Comparison of ENCODE assay signal across 8 mouse cellular contexts in genomic region chr3:100684234-100684975, GRCm38 (mm10). TPM values are rescaled to one million over a fixed set of nuclear protein-coding genes. Genes with fewer than 3 reads are reported as not detected.
DNase-seq lines count a peak whose midpoint lies in the region; ATAC-seq lines count a peak whose summit lies in the region.

No protein-coding gene starts in this region.

- H3K9me3 ChIP-seq in embryonic facial prominence, embryonic 11.5 days (replicated peaks; ENCODE audit: control insufficient read depth, low read length), result no peaks in the 10 kb centered on the region
- no peaks in the 10 kb centered on the region for H3K9me3 ChIP-seq in limb, embryonic 15.5 days

- under 1% methylated on average over 25 of the region's 25 CpGs for WGBS in embryonic facial prominence, embryonic 11.5 days
- under 1% methylated on average over 25 of the region's 25 CpGs for WGBS in limb, embryonic 15.5 days

- peak; percentile 25 to 37 for DNase-seq in layer of hippocampus, postnatal 14 days (ENCODE audit: low spot score in 2 of 2)
- DNase-seq in layer of hippocampus, postnatal 10 days (ENCODE audit: low spot score in 2 of 2), result no peak
- DNase-seq in R1 (ENCODE audit: low read depth, low spot score), result peak; percentile 38
- peak; percentile 40 for DNase-seq in embryonic facial prominence, embryonic 11.5 days (ENCODE audit: low spot score)
- DNase-seq in heart, postnatal 4 days, result peak; percentile 33
- DNase-seq in neural tube, embryonic 10.5 days (ENCODE audit: extremely low spot score, low spot score), result peak; percentile 43
- no peak for DNase-seq in ovary, postnatal 36 days (ENCODE audit: low spot score)

- no peaks in the 10 kb centered on the region for H3K27me3 ChIP-seq in embryonic facial prominence, embryonic 11.5 days (ENCODE audit: control insufficient read depth, insufficient read depth, low read length)
- no peaks in the 10 kb centered on the region for H3K27me3 ChIP-seq in limb, embryonic 15.5 days

- H3K27ac ChIP-seq in embryonic facial prominence, embryonic 11.5 days (replicated peaks; ENCODE audit: low read depth, low read length), result no peak overlapping the region; the same call in 1 of the 2 replicates
- no peak overlapping the region for H3K27ac ChIP-seq in limb, embryonic 15.5 days

- no peaks in the 10 kb centered on the region for H3K36me3 ChIP-seq in embryonic facial prominence, embryonic 11.5 days (replicated peaks; ENCODE audit: control insufficient read depth, insufficient read depth, low read depth, low read length)
- H3K36me3 ChIP-seq in limb, embryonic 15.5 days, result no peaks in the 10 kb centered on the region

- H3K4me3 ChIP-seq in embryonic facial prominence, embryonic 11.5 days (ENCODE audit: low read depth, low read length), result peak overlapping the region; percentile 83
- H3K4me3 ChIP-seq in limb, embryonic 15.5 days, result peak overlapping the region; percentile 86

- no peak for ATAC-seq in embryonic facial prominence, embryonic 11.5 days (replicated peaks; ENCODE audit: insufficient number of reproducible peaks, low FRiP score, low TSS enrichment, low read depth)
- ATAC-seq in limb, embryonic 15.5 days (ENCODE audit: insufficient number of reproducible peaks, low FRiP score, low TSS enrichment, low read depth), result no peak

- H3K9ac ChIP-seq in embryonic facial prominence, embryonic 11.5 days (replicated peaks; ENCODE audit: low read length), result peak overlapping the region; percentile 96
- H3K9ac ChIP-seq in limb, embryonic 15.5 days, result peak overlapping the region; percentile 29

- H3K4me1 ChIP-seq in embryonic facial prominence, embryonic 11.5 days (ENCODE audit: control insufficient read depth, insufficient read depth, low read length), result no peaks in the 10 kb centered on the region
- peaks cover 20% of the 10 kb centered on the region for H3K4me1 ChIP-seq in limb, embryonic 15.5 days

- peak overlapping the region; percentile 81 for H3K4me2 ChIP-seq in embryonic facial prominence, embryonic 11.5 days (ENCODE audit: low read depth, low read length)
- H3K4me2 ChIP-seq in limb, embryonic 15.5 days, result peak overlapping the region; percentile 77

RNA-seq across cellular contexts. Expression of gene Man1a2, which starts 0.9 kb away (rescaled TPM):
- 100 to 1,000 TPM; 124 to 128 TPM for total RNA-seq in layer of hippocampus, postnatal 14 days (2021)
- 100 to 1,000 TPM; 113 to 146 TPM for total RNA-seq in layer of hippocampus, postnatal 10 days (2021)
- polyA plus RNA-seq in embryonic facial prominence, embryonic 11.5 days (2014; fragmentation: Nextera tagmentation; extraction: Ambion mirVana), result 61.3 and 66.0 TPM in 2 replicates
- 10 to 100 TPM; 78.7 to 82.8 TPM for total RNA-seq in heart, postnatal 4 days (2021)
- 70.7 and 78.8 TPM in 2 replicates for polyA plus RNA-seq in limb, embryonic 15.5 days (2015; fragmentation: Nextera tagmentation; extraction: Ambion mirVana)

Comparison
In these comparisons a context has a peak if more than half of its experiments do, and no peak if none do; other contexts are left out.
1. DNase-seq: peak in layer of hippocampus, postnatal 14 days (2 of 2), R1 (single experiment), embryonic facial prominence, embryonic 11.5 days (single experiment), heart, postnatal 4 days (single experiment) and neural tube, embryonic 10.5 days (single experiment); none in layer of hippocampus, postnatal 10 days (0 of 2) and ovary, postnatal 36 days (single experiment).